Mouse (Mus musculus): Measurements from ENCODE around the gene Eepd1.
A peak's percentile ranks its signal among the peaks of the same experiment; 100 is the strongest.

Gene Eepd1

DNA sequence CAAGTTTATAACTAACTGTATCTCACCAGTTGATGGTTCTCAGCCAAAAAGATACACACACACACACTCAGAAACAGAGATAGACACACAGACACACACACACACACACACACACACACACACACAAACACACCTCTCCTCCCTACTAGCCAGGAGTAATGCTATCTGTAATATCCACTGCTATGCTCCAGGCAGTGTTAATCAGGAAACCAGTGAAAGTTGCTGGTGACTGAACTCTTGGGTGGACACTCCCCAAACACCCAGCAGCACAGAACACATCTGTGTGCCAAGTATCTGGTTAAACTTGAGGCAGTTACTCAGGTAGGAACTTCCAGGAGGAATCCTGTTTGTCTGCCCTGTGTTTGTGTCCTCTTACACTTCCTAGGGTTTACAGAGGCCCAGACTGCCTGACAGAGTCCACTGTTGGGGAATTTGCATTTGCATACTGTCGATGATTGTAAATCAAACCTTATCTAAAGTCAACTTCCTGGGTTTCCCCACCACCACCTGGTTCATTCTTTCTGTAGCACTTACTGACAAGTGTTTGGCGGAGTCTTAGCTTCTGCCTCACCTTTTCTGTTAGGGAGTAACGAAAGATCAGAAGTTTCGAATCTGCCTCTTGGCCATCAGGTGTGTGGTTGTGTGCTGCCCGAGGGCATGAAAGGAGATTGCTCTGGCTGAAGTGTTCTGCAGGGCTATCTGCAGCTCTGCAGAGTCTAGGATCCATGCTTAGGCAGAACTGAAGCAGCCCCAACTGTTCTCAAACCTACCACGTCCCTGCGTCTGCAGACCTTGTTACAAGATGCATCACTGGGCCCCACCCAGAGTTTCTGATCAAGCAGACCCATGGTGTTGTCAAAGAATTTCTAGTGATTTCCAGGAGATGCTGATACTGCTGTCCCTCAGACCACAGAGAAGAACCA is 97.6 kb downstream of the Eepd1 start:
- no peak for DNase-seq (ENCODE audit: low read depth, low spot score)

DNA sequence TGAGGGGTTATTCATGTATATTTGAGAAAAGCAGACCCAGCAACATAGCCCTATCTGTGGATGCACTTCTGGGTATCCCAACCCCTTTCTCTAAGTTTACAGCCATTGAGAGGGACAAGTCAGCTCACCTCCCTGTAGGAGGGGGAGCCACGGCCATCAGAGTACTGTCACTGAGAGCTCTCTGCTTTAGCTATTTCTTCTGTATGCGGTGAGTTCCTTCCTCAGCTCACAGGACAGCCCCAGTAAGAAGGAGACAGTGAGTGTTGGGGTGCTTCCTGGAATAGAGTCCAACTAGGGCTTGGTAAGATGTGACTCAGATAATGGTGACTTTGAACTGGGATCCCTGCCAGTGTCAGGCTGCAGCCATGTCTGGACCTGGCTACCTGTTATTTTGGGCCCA is 102.3 kb downstream of the Eepd1 start:
- DNase-seq (ENCODE audit: low read depth, low spot score), result no peak

DNA sequence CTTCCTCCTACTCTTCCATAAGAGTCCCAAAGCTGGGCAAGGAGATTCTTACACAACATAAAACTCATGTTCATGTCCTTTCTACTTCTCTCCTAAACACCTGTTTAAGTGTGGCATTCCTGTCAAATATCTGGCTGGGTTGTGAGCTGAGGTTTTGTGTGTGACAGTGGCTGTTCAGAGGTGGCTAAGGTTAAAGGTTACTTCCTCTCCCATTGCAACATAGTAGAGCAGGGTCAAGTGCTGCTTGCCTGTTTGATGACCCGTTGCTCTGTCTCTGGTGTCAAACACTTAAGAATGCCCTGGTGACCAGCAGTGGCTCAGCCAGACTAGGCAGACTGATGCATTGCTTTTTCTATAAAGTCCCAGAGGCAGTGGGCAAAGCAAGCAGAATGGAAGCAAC is 104.3 kb downstream of the Eepd1 start:
- no peak for DNase-seq (ENCODE audit: low read depth, low spot score)

DNA sequence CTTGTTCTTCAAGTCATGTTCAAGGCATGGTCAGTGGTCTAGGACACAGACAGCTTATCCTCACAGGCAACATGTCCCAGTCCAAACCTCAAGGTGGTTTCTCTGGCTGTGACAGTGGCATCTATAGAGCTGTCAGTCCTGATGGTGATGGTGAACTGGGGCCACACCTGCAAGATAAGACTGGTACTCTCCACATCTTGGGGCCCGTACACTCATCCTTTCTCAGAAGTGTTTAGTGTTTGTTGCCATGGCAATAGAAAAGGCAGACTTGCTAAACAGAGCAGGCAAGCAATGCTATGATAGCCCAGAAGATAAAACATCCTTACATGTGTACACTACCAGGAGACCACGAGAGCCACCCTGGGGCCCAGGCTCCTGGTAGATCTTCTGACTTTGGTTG is 107.2 kb downstream of the Eepd1 start:
- DNase-seq (ENCODE audit: low read depth, low spot score), result no peak

DNA sequence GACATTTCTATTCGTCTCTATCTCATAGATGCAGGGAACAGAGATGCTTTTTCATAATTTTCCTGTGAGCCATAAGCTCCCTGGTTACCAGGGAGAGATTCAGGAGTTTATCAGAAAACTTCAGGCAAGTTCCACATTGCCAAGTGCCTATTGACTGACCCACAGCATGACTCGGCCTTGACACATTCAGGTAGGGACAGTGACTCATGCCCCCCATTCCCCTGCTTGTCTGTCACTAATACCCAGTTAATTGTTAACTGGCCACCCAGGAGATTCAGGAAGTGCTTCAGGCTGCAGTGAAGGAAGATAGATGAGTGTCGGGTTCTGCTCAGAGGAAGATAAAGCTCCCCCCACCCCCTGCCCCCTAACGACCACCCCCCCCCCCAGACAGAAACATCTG is 109.4 kb downstream of the Eepd1 start:
- DNase-seq (ENCODE audit: low read depth, low spot score), result no peak

DNA sequence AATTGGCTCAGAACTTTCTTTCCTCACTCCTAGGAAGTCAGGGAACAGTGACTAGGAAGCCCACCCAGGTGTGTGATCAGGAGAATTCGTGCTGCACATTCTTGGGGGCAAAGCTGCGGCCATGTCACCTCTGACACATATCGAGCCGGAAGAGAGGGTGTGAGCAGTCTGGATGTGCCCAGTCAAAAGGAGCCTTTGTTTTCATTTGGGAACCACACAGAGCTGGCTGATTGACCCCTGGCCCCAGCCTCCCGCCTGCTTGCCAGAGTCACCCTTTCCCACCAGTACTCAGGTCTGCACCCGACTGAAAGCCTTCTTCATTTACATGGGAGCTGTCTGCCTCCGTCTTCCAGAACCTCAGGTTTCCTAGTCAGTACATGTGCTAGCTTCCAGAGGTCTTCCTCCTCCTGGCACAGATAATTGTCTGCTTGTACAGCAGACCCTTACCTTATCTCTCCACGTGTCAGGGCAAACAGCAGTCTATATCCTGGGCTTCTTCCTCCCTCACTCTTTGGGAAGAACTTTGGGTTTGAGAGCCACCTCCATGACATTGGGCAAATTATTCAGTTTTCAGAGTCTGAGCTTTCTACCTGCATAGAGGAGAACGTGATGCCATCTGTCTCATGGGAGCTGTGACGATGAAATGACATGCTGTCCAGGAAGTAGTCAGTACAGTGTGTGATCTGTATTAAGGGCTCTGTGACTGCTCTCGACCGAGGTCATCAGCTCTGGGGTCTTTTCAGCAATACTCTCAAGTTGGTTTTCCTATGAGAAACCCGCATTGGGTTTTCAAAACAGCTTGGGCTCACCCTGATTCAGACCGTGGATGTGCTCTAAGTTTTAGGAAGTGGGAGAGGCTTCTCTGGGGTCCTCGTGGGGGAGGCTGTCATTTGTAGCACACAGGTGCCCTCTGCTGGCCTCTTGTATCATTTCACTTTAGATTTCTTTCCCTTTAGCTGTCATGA is 110.3 kb downstream of the Eepd1 start:
- peak; percentile 36 for DNase-seq (ENCODE audit: low read depth, low spot score)

DNA sequence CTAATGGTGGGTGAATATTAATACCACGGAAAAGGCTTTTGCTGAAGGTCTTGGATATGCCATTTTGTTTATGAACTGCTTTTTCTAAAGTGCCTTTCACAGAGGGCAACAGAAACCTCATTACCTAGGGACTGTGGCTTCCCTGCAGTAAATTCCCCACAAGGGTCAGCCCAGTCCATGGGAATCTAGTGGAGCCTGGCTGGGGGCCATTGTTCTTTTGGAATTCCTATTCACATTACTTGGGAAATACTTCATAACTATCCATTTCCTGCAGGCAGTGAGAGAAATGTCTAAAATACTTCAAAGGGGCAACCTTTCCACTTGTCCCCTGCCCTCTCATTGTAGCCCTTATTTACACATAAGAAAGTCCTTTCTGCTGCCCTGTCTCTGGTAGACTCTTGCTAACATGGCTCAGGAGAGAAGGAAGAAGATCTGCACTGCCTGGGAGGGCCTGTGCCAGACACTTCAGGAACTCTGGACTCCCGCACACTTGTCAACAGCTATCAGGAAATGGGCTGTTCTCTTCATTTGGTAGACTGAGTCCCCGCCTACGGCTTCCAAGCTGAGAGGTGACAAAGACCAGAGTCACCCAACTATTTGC is 111.1 kb downstream of the Eepd1 start:
- DNase-seq (ENCODE audit: low read depth, low spot score), result no peak

DNA sequence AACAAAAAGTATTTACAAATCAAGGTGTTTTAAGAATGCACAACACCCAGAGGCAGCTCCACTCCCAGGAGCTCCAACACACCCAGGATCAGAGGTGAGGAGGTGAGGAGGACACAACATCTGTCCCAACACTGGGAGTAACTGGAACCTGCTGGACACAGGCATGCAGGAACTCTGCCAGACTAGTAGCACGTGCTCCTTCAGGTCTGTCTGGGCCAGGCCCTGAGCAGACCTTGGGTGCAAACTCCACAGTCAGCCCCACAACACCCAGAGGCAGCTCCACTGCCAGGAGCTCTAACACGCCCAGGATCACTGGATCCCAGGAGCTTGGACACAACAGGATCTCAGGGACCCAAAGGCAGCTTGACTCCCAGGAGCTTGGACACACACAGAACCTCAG is 143.4 kb downstream of the Eepd1 start:
- DNase-seq (ENCODE audit: low read depth, low spot score), result no peak

DNA sequence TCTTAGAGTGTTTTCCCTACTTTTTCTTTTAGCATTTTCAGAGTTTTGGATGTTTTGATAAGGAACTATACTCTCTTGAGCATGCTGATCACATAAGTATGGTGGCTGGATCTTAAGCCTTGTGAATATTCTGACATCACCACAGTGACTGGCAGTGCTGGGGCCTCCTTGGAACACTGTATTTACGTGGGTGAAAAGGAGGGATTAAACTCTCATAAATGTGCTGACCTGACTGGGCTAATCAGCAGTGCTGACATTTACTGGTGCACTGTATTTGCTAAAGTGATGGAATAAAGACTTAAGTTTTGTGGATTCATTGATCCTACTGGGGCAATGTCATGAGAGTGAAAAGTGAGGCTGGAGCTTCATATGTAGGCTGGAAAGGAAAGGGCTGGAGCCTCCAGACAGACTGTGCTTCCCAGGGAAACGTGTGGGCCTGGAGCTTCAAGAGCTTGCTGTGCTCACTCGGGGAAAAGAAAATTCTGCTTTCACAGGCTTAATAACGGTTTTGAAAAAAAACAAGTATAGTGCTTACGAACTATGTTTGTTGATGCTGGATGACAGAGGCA is 148.3 kb downstream of the Eepd1 start:
- DNase-seq (ENCODE audit: low read depth, low spot score), result no peak

Measured in retina, adult 2 months (tissue).